Mouse (Mus musculus) heart, postnatal 36 days (tissue): ENCODE data around the gene Ncor2. TPM values are rescaled to one million over a fixed set of nuclear protein-coding genes. Genes with fewer than 3 reads are reported as not detected.
A peak's percentile ranks its signal among the peaks of the same experiment; 100 is the strongest.

ENCODE experiments used
- DNase-seq, 2 experiments: peaks; one replicate each; pipeline ENCODE4 v3.0.0; 2021 to 2022
- intact Hi-C: fragments of 180-260 bp; cut with DNase I; formaldehyde crosslinking; loops from one replicate; pipeline ENCODE4 v1.15.1; 2025
- total RNA-seq, 2 experiments: library from RNA; stranded (reverse); gene quantifications; 2 replicates each; pipeline ENCODE4 v1.2.3; 2021

Gene Ncor2
- total RNA-seq, 2 experiments from 2014 or later = 70.5 to 74.8 TPM

- no peak for DNase-seq
- intact Hi-C loops = no loop called here
Observed at GRCm38 (mm10) chr5:125011628-125012027, 167.4 kb downstream of the Ncor2 start.

GRCm38 (mm10) chr5:125011166-125011565 is 167.9 kb downstream of the Ncor2 start:
- DNase-seq = no peak
- intact Hi-C loops = no loop called here

- intact Hi-C loops = no loop called here
- no peak for DNase-seq
Observed at GRCm38 (mm10) chr5:125006896-125007295, 172.1 kb downstream of the Ncor2 start.

- DNase-seq = no peak
- intact Hi-C loops = no loop called here
Observed at GRCm38 (mm10) chr5:125005871-125006652, 173.0 kb downstream of the Ncor2 start.

- intact Hi-C loops = no loop called here
Observed at GRCm38 (mm10) chr5:125003873-125004255, 175.2 kb downstream of the Ncor2 start.

GRCm38 (mm10) chr5:125002969-125003872 is 175.8 kb downstream of the Ncor2 start, which contains the start of gene Rflna:
Rflna (plus strand) TSS chr5:125003221.
- DNase-seq = no peak

More at GRCm38 (mm10) chr5:125003873-125004255, 175.2 kb downstream of the Ncor2 start:
- DNase-seq = no peak

GRCm38 (mm10) chr5:125000756-125001250 is 178.2 kb downstream of the Ncor2 start:
- intact Hi-C loops = no loop called here

More at GRCm38 (mm10) chr5:125002969-125003872, 175.8 kb downstream of the Ncor2 start, which contains the start of gene Rflna:
- intact Hi-C loops = no loop called here

GRCm38 (mm10) chr5:124997913-124998312 is 181.1 kb downstream of the Ncor2 start:
- no peak for DNase-seq
- intact Hi-C loops = no loop called here

More at GRCm38 (mm10) chr5:125000756-125001250, 178.2 kb downstream of the Ncor2 start:
- no peak for DNase-seq

- no peak for DNase-seq
- intact Hi-C loops = no loop called here
Observed at GRCm38 (mm10) chr5:124996816-124997215, 182.2 kb downstream of the Ncor2 start.

GRCm38 (mm10) chr5:124992891-124993290 is 186.1 kb downstream of the Ncor2 start:
- peak in 1 of 2 experiments; percentile 52 for DNase-seq
- intact Hi-C loops = loop anchor here (2.0 kb wide), 1 partner anchor 34 kb away; no protein-coding TSS in a partner anchor

- DNase-seq = no peak
- intact Hi-C loops = loop anchor here (2.0 kb wide), 1 partner anchor 34 kb away; no protein-coding TSS in a partner anchor
Observed at GRCm38 (mm10) chr5:124992323-124992722, 186.7 kb downstream of the Ncor2 start.

GRCm38 (mm10) chr5:124989724-124990123 is 189.3 kb downstream of the Ncor2 start:
- peak in 1 of 2 experiments; percentile 39 for DNase-seq
- intact Hi-C loops = no loop called here

GRCm38 (mm10) chr5:124986656-124987055 is 192.4 kb downstream of the Ncor2 start:
- intact Hi-C loops = no loop called here
- no peak for DNase-seq

GRCm38 (mm10) chr5:124986222-124986621 is 192.8 kb downstream of the Ncor2 start:
- intact Hi-C loops = no loop called here
- no peak for DNase-seq

GRCm38 (mm10) chr5:124969790-124970189 is 209.2 kb downstream of the Ncor2 start:
- intact Hi-C loops = no loop called here
- DNase-seq = no peak

Other genes with a start within 250 kb of the Ncor2 start
- gene Rflna, start 176.0 kb downstream of the Ncor2 start, total RNA-seq = under 1 TPM in 1 of 2 experiments, not detected in 1; 0.47 TPM
- 10 to 100 TPM; 35.4 to 44.4 TPM for gene Scarb1, start 161.9 kb upstream of the Ncor2 start, total RNA-seq
- not detected for gene Gm10382, start 210.1 kb upstream of the Ncor2 start, total RNA-seq
- gene Ubc, start 211.0 kb upstream of the Ncor2 start, total RNA-seq = 1,000 to 10,000 TPM in 1 of 2 experiments, 100 to 1,000 TPM in 1; 856 to 1,567 TPM